Mouse (Mus musculus): Measurements from ENCODE around the gene Crtac1. TPM values are rescaled to one million over a fixed set of nuclear protein-coding genes. Genes with fewer than 3 reads are reported as not detected.
A peak's percentile ranks its signal among the peaks of the same experiment; 100 is the strongest.

Crtac1 gene
- polyA plus RNA-seq, 1 experiment from 2014 or later = not detected

- no peaks in the 10 kb centered on the region for H3K4me1 ChIP-seq
- no peak for ATAC-seq
- no peak overlapping the region for H3K9ac ChIP-seq
- H3K27ac ChIP-seq = no peak overlapping the region
- H3K4me2 ChIP-seq = no peak overlapping the region
- WGBS (ENCODE audit: insufficient replicate concordance) = 6% methylated on average over 3 of the region's 3 CpGs
- peaks cover 4% of the 10 kb centered on the region; the same call in 1 of the 2 replicates for H3K27me3 ChIP-seq (replicated peaks)
- no peaks in the 10 kb centered on the region for H3K9me3 ChIP-seq (replicated peaks)
- H3K4me3 ChIP-seq = no peak overlapping the region
- no peaks in the 10 kb centered on the region for H3K36me3 ChIP-seq
Observed at GRCm38 (mm10) chr19:42443887-42444409, 12.4 kb upstream of the Crtac1 start.

GRCm38 (mm10) chr19:42443266-42443665 is 11.7 kb upstream of the Crtac1 start:
- 63% methylated on average over 4 of the region's 4 CpGs for WGBS (ENCODE audit: insufficient replicate concordance)
- H3K9ac ChIP-seq = no peak overlapping the region
- no peaks in the 10 kb centered on the region for H3K36me3 ChIP-seq
- no peak overlapping the region for H3K27ac ChIP-seq
- H3K27me3 ChIP-seq (replicated peaks) = peaks cover 4% of the 10 kb centered on the region; the same call in 1 of the 2 replicates
- no peak overlapping the region for H3K4me2 ChIP-seq
- H3K9me3 ChIP-seq (replicated peaks) = no peaks in the 10 kb centered on the region
- H3K4me3 ChIP-seq = no peak overlapping the region
- no peaks in the 10 kb centered on the region for H3K4me1 ChIP-seq
- no peak for ATAC-seq

DNA sequence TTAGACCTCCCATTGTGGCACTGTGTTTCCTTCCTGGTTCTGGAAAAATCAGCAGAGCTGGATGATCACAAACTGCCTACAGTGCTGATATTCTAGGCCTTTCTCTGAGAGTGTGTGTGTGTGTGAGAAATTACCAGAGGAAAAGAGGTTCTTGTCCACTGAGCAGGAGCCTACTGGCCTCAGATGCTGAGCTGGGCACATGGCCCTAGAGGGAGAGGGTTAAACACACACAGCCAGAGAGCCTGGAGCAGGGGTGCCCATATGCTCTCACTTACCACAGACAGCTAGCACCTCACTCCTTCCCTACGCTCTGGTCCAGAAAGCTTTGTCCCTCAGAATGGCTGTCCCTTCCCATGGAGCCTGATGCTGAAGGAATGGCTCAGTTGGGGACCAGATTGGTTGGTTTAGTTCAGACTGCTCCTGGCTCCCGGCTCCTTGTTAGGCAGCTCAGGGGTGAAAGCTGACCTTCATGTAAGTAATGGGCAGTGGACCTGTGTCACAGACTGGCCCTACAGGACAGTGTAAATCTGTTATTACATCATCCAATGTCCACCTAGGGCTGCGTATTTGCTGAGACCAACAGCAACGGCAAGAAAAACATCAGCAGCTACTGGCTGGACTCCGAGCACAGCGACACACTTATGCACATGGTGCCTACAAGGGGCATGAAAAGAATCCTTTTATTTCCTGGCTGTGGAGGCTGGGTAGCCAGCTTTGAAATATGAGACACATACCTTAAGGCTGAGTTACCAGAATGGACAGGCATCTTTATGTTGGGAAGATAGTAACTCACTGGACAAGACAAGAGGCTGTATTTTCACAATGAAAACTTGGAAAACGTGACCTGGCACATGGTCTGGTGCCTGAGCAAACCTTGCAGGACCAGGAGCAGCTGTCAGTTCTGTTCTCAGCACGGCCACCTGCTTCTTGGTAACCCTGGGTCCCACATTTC is 10.9 kb upstream of the Crtac1 start:
- WGBS (ENCODE audit: insufficient replicate concordance) = 57% methylated on average over 8 of the region's 8 CpGs
- H3K27me3 ChIP-seq (replicated peaks) = peaks cover 4% of the 10 kb centered on the region; the same call in 1 of the 2 replicates
- no peak for ATAC-seq
- H3K4me2 ChIP-seq = no peak overlapping the region
- no peaks in the 10 kb centered on the region for H3K4me1 ChIP-seq
- no peak overlapping the region for H3K27ac ChIP-seq
- no peaks in the 10 kb centered on the region for H3K9me3 ChIP-seq (replicated peaks)
- H3K4me3 ChIP-seq = no peak overlapping the region
- no peak overlapping the region for H3K9ac ChIP-seq
- no peaks in the 10 kb centered on the region for H3K36me3 ChIP-seq

- no peaks in the 10 kb centered on the region for H3K9me3 ChIP-seq (replicated peaks)
- 24% methylated on average over 3 of the region's 3 CpGs for WGBS (ENCODE audit: insufficient replicate concordance)
- H3K9ac ChIP-seq = no peak overlapping the region
Observed at GRCm38 (mm10) chr19:42440089-42440488, 8.5 kb upstream of the Crtac1 start.

GRCm38 (mm10) chr19:42439353-42439752 is 7.8 kb upstream of the Crtac1 start:
- peaks cover 22% of the 10 kb centered on the region for H3K27me3 ChIP-seq (replicated peaks)
- no peak overlapping the region for H3K4me2 ChIP-seq
- H3K9me3 ChIP-seq (replicated peaks) = no peaks in the 10 kb centered on the region
- 60% methylated on average over 9 of the region's 9 CpGs for WGBS (ENCODE audit: insufficient replicate concordance)
- no peak overlapping the region for H3K27ac ChIP-seq
- no peak overlapping the region for H3K9ac ChIP-seq
- H3K36me3 ChIP-seq = no peaks in the 10 kb centered on the region
- H3K4me3 ChIP-seq = no peak overlapping the region
- no peaks in the 10 kb centered on the region for H3K4me1 ChIP-seq
- ATAC-seq = no peak

More at GRCm38 (mm10) chr19:42440089-42440488, 8.5 kb upstream of the Crtac1 start:
- Histone ChIP-seq H3K36me3 (no peaks in the 10 kb centered on the region), H3K4me2 (no peak overlapping the region), H3K27me3 (replicated peaks) (peaks cover 15% of the 10 kb centered on the region), H3K4me3 (no peak overlapping the region), H3K4me1 (no peaks in the 10 kb centered on the region), H3K27ac (no peak overlapping the region)
- no peak for ATAC-seq

GRCm38 (mm10) chr19:42435621-42436020 is 4.0 kb upstream of the Crtac1 start:
- Histone ChIP-seq H3K36me3 (no peaks in the 10 kb centered on the region), H3K4me3 (no peak overlapping the region), H3K9ac (no peak overlapping the region), H3K9me3 (replicated peaks) (no peaks in the 10 kb centered on the region), H3K27ac (no peak overlapping the region), H3K4me2 (no peak overlapping the region), H3K4me1 (peaks cover 10% of the 10 kb centered on the region; the same call in 1 of the 2 replicates), H3K27me3 (replicated peaks) (peaks cover 60% of the 10 kb centered on the region)
- 50% methylated on average over 4 of the region's 4 CpGs for WGBS (ENCODE audit: insufficient replicate concordance)
- ATAC-seq = no peak

- H3K36me3 ChIP-seq = no peaks in the 10 kb centered on the region
- peaks cover 85% of the 10 kb centered on the region for H3K27me3 ChIP-seq (replicated peaks)
- no peak overlapping the region for H3K4me3 ChIP-seq
- no peak overlapping the region for H3K4me2 ChIP-seq
- H3K9me3 ChIP-seq (replicated peaks) = no peaks in the 10 kb centered on the region
- H3K27ac ChIP-seq = no peak overlapping the region
- ATAC-seq = no peak
- H3K4me1 ChIP-seq = peaks cover 10% of the 10 kb centered on the region; the same call in 1 of the 2 replicates
- no peak overlapping the region for H3K9ac ChIP-seq
- WGBS (ENCODE audit: insufficient replicate concordance) = 33% methylated on average over 8 of the region's 8 CpGs
Observed at GRCm38 (mm10) chr19:42432761-42433160, 1.2 kb upstream of the Crtac1 start.

DNA sequence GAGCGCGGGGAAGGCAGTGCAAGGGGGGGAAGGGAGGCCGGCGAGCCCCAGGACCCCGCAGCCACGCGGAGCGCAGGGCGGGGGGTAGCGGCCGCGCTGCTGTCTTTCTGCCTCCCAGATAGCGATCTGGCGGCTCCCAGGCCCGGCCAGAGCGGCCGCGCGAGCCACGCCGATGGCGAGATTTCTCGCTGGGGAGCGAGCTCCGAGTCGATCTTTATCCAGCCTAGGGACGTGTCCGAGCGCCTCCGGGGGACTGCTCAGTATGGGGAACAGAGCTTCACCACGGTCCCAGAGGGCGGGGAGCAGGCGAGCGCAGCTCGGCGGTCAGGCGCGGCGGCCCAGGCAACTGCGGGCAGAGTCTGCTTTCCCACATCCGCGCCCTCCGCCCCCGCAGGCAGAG is 608 bp upstream of the Crtac1 start:
- peak overlapping the region; percentile 50 for H3K4me3 ChIP-seq
- peak overlapping the region; percentile 63 for H3K4me2 ChIP-seq
- H3K9ac ChIP-seq = no peak overlapping the region
- 1% methylated on average over 32 of the region's 44 CpGs for WGBS (ENCODE audit: insufficient replicate concordance)
- peaks cover 10% of the 10 kb centered on the region; the same call in 1 of the 2 replicates for H3K4me1 ChIP-seq
- H3K27ac ChIP-seq = no peak overlapping the region
- no peak; the same call in 1 of the 2 replicates for ATAC-seq
- H3K9me3 ChIP-seq (replicated peaks) = no peaks in the 10 kb centered on the region
- peaks cover 85% of the 10 kb centered on the region for H3K27me3 ChIP-seq (replicated peaks)
- no peaks in the 10 kb centered on the region for H3K36me3 ChIP-seq

DNA sequence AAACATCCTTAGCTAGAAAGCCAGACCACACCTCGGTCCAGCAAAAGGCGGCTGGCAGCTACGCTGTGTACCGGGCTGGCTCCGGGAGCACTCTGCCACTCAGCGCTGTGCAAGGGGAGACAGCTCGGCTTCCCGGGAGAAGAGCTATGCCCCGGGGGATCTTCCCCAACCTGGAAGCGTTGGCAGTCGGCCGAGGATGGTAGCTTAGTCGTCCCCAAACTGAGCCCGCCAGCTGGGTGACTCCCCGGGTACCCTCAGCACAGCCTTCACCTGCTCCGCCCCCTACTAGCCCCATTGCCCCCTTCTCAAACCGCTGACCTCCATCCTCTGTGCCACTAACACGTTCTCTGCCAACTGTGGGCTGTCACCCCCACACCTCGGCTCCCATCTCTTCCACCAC is 602 bp downstream of the Crtac1 start:
- Histone ChIP-seq H3K4me3 (peak overlapping the region; percentile 50), H3K9me3 (replicated peaks) (no peaks in the 10 kb centered on the region), H3K4me1 (peaks cover 10% of the 10 kb centered on the region; the same call in 1 of the 2 replicates), H3K36me3 (no peaks in the 10 kb centered on the region), H3K9ac (no peak overlapping the region), H3K27ac (no peak overlapping the region), H3K4me2 (peak overlapping the region; percentile 63), H3K27me3 (replicated peaks) (peaks cover 82% of the 10 kb centered on the region)
- WGBS (ENCODE audit: insufficient replicate concordance) = 10% methylated on average over 19 of the region's 19 CpGs
- ATAC-seq = no peak

DNA sequence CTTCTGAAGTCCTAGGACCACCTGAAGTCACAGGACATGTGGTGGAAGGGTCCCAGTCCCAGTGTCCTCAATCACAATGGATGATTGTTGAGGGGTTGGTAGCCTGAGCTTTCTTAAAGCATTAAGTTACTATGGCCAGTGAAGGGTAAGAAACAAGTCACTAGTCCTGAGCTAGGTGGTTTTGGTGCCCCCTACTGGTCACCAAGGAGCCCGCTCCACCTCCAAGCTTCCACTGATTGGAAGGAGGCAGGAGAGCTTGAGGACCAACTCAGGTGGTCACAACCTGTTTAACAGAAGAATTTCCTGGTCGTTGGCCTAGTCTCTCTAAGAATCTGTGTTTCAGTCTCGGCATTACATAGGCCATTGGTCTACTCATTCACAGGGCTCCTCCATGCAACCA is 2.2 kb downstream of the Crtac1 start:
- Histone ChIP-seq H3K9me3 (replicated peaks) (no peaks in the 10 kb centered on the region), H3K4me2 (no peak overlapping the region), H3K4me3 (no peak overlapping the region), H3K9ac (no peak overlapping the region), H3K27ac (no peak overlapping the region), H3K4me1 (peaks cover 10% of the 10 kb centered on the region; the same call in 1 of the 2 replicates), H3K27me3 (replicated peaks) (peaks cover 70% of the 10 kb centered on the region), H3K36me3 (no peaks in the 10 kb centered on the region)
- WGBS (ENCODE audit: insufficient replicate concordance) = 11% methylated on average over 3 of the region's 3 CpGs
- ATAC-seq = no peak

DNA sequence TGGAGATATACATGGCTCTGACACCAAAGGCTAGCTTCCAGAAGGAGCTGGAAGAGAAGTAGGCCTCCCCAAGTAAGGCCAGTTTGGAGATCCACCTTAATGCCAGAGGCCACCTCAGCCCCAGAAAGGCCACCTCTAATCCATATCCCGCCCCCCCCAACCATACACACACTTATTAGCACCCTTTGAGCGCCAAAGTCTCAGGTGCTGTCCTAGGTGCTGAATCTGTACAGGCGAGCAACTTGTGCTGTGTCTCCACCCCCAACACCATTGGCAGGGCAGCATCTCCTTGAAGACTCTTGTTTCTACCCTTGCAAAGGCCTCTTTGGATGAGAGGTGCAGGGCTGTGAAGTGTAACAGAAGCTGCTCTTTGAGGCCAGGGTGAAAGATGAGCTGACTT is 6.4 kb downstream of the Crtac1 start:
- Histone ChIP-seq H3K9me3 (replicated peaks) (no peaks in the 10 kb centered on the region), H3K27me3 (replicated peaks) (peaks cover 34% of the 10 kb centered on the region), H3K9ac (no peak overlapping the region), H3K27ac (no peak overlapping the region), H3K4me2 (no peak overlapping the region), H3K4me3 (no peak overlapping the region), H3K36me3 (no peaks in the 10 kb centered on the region), H3K4me1 (no peaks in the 10 kb centered on the region)
- WGBS (ENCODE audit: insufficient replicate concordance) = 5% methylated on average over 3 of the region's 3 CpGs
- no peak for ATAC-seq

DNA sequence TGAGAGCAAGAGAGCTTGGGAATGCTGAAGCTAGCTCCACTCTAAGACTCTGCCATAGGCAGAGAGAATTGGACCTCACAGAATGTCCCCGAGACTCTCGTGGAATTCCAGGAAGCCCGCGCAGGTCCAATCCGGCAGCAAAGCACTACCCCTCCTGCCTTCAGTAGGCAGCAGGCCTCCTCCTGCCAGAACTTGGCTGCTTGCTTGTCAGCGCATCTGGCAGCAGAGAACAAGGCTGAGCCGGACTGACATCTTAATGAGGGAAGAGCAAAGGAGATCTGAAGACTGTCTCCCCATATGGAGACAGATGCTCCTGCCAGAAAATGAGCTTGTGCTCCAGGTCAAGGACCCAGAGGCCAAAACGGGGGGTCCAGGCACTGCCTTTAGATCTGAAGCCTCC is 16.5 kb downstream of the Crtac1 start:
- Histone ChIP-seq H3K4me2 (no peak overlapping the region), H3K27me3 (replicated peaks) (peaks cover 27% of the 10 kb centered on the region), H3K9me3 (replicated peaks) (no peaks in the 10 kb centered on the region), H3K36me3 (no peaks in the 10 kb centered on the region), H3K9ac (no peak overlapping the region), H3K27ac (no peak overlapping the region), H3K4me3 (no peak overlapping the region), H3K4me1 (no peaks in the 10 kb centered on the region)
- 69% methylated on average over 8 of the region's 8 CpGs for WGBS (ENCODE audit: insufficient replicate concordance)
- ATAC-seq = no peak

All from liver, embryonic 12.5 days (tissue).